Mouse (Mus musculus): ENCODE measurements around the gene Dnmt3b. TPM values are rescaled to one million over a fixed set of nuclear protein-coding genes. Genes with fewer than 3 reads are reported as not detected.
"Not testable (repeated sequence)": the region's sequence is repeated elsewhere in the genome, so short reads cannot be mapped to it uniquely, and the experiment has no call there.

Gene Dnmt3b
- polyA plus RNA-seq, 1 experiment from 2014 or later: 4.3 TPM

DNA sequence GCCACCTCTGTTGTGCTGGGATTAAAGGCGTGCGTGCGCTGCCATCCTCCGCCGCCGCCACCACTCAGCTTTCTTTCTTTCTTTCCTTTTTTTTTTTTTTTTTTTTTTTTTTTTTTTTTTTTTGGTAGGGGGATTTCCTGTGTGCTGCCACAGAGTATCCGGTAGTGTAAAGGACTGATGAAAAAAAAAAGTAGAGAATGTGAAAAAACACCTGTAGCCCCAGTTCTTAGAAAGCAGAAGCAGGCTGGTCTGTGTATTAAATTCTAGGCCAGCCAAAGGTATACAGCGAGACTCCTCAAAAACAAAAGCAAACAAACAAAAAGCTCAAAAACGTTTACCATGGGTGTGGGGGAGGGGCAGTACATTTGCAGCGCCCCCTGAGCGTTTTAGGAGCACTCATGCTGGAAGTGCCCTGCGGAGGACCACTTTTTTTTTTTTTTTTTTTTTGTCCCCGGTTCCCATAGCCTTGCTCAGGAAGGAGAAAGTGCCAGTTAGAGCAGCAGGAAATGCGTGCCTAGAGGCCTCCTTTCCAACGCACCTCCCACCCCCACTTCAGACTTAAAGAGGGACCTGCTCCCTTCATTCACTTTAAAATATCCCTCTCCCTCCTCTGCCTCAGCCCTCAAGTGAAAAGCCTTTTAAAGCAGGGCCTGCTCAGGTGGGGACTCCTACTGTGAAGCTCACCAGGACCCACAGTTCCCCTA lies 10.1 kb upstream of the Dnmt3b start:
- H3K4me2 ChIP-seq: no peak overlapping the region
- H3K27me3 ChIP-seq: peaks cover 3% of the 10 kb centered on the region; the same call in 1 of the 2 replicates
- no peak for ATAC-seq (ENCODE audit: insufficient read depth)
- H3K4me1 ChIP-seq (replicated peaks): no peaks in the 10 kb centered on the region
- no peaks in the 10 kb centered on the region for H3K9me3 ChIP-seq (replicated peaks)
- no peak overlapping the region for H3K4me3 ChIP-seq (replicated peaks)
- H3K27ac ChIP-seq (replicated peaks): no peak overlapping the region
- no peak overlapping the region for H3K9ac ChIP-seq
- no peaks in the 10 kb centered on the region for H3K36me3 ChIP-seq (replicated peaks)
- 26% methylated on average over 15 of the region's 15 CpGs for WGBS (ENCODE audit: insufficient replicate concordance)

DNA sequence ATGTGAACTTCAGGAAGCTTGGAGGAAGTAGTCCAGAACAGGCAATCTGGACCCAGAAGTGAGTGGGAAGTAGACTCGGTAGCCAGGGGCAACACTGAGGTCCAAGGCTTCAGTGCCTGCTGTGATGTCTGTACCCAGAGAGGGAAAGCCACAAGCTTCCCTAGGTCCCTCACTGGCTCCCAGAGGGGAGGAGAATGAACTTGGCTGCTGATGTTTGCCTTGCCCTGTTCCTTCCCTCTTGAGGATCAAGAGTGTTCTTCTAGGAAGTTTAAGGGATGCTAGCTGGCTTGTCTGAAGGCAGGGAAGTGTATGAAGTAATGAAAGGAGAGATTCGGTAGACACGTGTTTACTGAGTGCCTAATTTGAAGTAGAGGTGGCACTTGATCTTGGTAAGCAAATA lies 6.8 kb upstream of the Dnmt3b start:
- Histone ChIP-seq H3K27ac (replicated peaks) (no peak overlapping the region), H3K36me3 (replicated peaks) (no peaks in the 10 kb centered on the region), H3K9ac (no peak overlapping the region), H3K4me1 (replicated peaks) (no peaks in the 10 kb centered on the region), H3K4me2 (no peak overlapping the region), H3K27me3 (peaks cover 3% of the 10 kb centered on the region; the same call in 1 of the 2 replicates), H3K4me3 (replicated peaks) (no peak overlapping the region), H3K9me3 (replicated peaks) (no peaks in the 10 kb centered on the region)
- ATAC-seq (ENCODE audit: insufficient read depth): no peak
- WGBS (ENCODE audit: insufficient replicate concordance): 25% methylated on average over 3 of the region's 3 CpGs

DNA sequence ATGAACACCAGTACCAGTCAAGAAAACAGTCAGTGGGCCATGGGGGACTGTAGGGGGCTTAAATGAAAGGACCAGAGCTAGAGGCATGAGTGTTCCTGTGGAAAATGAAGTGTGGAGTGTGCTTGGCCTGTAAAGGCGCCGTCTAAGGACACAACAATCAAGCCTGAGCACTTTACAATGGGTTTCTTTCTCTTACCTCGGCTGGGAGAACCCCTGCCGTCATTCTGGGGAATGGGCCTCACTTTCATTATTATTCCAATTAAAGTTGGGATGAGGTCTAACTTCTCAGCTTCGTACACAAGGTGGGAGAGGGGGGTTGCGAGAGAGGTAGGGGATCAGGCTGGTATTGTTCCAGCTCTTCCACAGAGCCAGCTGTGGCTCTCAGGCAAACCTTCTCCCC lies 6.3 kb upstream of the Dnmt3b start:
- Histone ChIP-seq H3K9ac (no peak overlapping the region), H3K4me2 (no peak overlapping the region), H3K27ac (replicated peaks) (no peak overlapping the region), H3K4me1 (replicated peaks) (no peaks in the 10 kb centered on the region), H3K27me3 (peaks cover 5% of the 10 kb centered on the region), H3K4me3 (replicated peaks) (no peak overlapping the region), H3K9me3 (replicated peaks) (no peaks in the 10 kb centered on the region), H3K36me3 (replicated peaks) (no peaks in the 10 kb centered on the region)
- ATAC-seq (ENCODE audit: insufficient read depth): no peak
- 61% methylated on average over 6 of the region's 6 CpGs for WGBS (ENCODE audit: insufficient replicate concordance)

DNA sequence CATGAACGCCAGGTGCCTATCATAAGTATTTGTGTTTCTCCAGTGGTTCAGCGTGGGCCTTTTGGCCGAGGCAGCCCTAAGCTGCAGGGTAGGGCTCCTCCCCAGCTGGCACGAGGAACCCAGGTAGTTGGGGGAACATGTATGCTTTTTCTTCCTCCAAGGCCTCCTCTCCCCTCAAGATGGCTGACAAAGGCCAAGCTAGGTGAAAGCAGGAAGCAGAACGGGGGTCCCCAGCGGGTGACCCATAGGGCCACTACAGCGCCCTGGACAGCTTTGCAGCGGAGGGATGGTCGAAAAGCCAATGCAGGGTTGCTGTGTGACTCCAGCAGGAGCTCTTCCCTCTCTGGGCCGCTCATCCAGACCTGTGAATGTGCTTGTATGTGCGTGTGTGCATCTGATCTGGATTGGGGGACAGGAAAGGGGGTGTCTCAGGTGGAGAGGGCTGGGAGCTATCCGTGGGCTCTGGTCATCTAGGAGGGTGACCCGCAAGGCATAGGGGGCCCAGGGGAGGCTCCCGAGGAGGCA lies 415 bp upstream of the Dnmt3b start:
- Histone ChIP-seq H3K9me3 (replicated peaks) (no peaks in the 10 kb centered on the region), H3K27ac (replicated peaks) (no peak overlapping the region), H3K4me2 (peak overlapping the region; percentile 89), H3K27me3 (peaks cover 33% of the 10 kb centered on the region), H3K9ac (peak overlapping the region; percentile 57), H3K4me1 (replicated peaks) (peaks cover 26% of the 10 kb centered on the region), H3K4me3 (replicated peaks) (peak overlapping the region; percentile 69), H3K36me3 (replicated peaks) (no peaks in the 10 kb centered on the region)
- ATAC-seq (ENCODE audit: insufficient read depth): no peak
- WGBS (ENCODE audit: insufficient replicate concordance): 22% methylated on average over 14 of the region's 14 CpGs

DNA sequence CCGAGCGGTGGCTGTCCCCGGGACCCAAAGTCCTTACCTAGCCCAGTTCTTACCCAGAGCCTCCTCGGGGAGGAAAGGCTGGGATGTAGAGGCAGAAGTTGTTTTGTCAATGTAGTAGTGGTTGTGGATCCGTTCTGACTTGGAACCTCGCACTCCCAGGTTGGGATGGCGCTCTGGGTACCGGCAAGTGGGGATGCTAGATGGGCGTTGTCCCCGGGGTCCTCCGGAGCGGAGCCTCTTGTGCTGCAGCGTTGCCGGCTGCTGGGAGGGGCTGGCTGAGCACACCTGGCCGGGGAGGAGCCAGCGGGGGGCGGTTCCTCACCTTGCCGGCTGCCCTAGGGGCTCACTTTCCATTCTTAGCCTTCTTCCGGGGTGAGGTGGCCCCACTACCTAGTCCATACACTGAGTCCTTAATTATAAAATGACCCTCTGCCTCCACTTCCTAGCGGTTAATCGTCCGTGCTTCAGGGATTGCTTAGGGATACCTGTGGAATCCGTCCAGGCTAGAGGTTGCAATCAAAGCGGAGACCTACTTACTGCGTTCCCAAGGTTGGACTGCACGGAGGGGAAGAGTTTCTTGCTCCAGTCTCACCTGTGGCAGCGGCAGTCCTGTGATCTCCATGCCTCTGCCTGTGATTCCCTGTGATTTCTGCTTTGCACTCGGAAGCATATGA lies 901 bp downstream of the Dnmt3b start:
- WGBS (ENCODE audit: insufficient replicate concordance): 3% methylated on average over 28 of the region's 28 CpGs
- Histone ChIP-seq H3K4me3 (replicated peaks) (peak overlapping the region; percentile 69), H3K27ac (replicated peaks) (no peak overlapping the region), H3K4me2 (peak overlapping the region; percentile 89), H3K9me3 (replicated peaks) (no peaks in the 10 kb centered on the region), H3K9ac (peak overlapping the region; percentile 57), H3K4me1 (replicated peaks) (peaks cover 26% of the 10 kb centered on the region), H3K27me3 (peaks cover 33% of the 10 kb centered on the region), H3K36me3 (replicated peaks) (no peaks in the 10 kb centered on the region)
- ATAC-seq (ENCODE audit: insufficient read depth): peak; percentile 35; the same call in 1 of the 2 replicates

DNA sequence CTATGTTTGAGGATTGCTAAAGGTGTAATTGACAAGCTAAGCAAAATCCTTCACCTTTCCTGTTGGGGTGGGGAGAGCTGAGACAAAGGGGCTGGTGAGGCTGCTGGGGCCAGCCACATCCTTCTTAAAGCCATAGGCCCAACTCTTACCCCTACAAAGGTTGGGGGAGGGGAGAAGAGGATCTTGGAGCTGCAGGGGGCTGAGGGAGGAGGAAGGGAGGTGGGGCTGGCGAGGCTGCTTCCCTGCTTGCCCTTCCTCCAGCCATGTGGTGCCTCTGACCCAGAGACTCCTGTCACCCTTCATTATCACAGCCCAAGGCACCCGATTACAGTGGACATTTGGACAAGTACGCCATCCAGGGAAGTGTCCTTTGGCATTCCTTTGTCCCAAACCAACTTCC lies 2.4 kb downstream of the Dnmt3b start:
- WGBS (ENCODE audit: insufficient replicate concordance): 46% methylated on average over 3 of the region's 3 CpGs
- Histone ChIP-seq H3K4me1 (replicated peaks) (peaks cover 26% of the 10 kb centered on the region), H3K27ac (replicated peaks) (no peak overlapping the region), H3K36me3 (replicated peaks) (no peaks in the 10 kb centered on the region), H3K4me2 (no peak overlapping the region), H3K9ac (no peak overlapping the region), H3K27me3 (peaks cover 33% of the 10 kb centered on the region), H3K4me3 (replicated peaks) (no peak overlapping the region), H3K9me3 (replicated peaks) (no peaks in the 10 kb centered on the region)
- no peak for ATAC-seq (ENCODE audit: insufficient read depth)

DNA sequence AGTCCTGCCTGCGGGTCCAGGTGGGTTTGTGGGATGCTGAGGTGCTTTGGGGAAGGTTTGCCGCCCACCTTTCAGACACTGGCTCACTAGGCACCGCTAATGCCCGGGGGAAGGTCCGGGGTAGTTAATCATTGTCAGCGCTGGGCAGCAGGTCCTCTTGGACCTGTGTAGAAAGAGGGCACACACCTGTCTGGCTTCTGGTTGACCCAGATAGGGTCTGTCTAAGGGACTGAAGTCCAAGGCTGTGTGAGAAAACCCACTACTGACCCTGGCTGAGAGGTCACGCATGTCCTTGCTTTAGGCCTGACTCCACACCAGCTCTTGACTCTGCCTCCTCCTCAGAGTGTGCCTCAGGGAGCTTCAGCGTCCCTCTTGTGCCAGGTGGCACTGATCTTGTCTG lies 8.4 kb downstream of the Dnmt3b start:
- ATAC-seq (ENCODE audit: insufficient read depth): 0 out of 2 replicates have a peak, but pooled peaks have one; percentile 28
- WGBS (ENCODE audit: insufficient replicate concordance): 72% methylated on average over 8 of the region's 8 CpGs

DNA sequence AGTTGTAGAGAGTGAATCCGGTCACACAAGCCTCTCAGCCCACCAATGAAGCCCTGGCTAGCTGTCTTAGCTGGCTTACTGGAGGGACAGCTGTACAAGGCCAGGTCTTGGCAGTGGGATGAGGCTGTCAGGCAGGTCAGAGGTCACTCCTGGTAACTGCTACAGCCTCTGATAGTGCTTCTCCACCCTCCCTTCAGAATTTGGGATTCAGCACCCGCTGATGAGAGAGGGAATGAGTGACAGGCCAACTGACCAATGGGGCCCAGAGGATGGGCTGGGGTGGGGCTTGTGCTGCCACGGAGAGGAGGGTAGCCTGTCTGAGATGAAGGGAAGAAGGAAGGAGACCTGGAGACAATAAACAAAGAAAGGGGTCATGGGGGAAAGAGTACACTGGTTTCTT lies 11.4 kb downstream of the Dnmt3b start:
- no peak for ATAC-seq (ENCODE audit: insufficient read depth)
- H3K9me3 ChIP-seq (replicated peaks): no peaks in the 10 kb centered on the region
- no peak overlapping the region for H3K4me2 ChIP-seq
- H3K9ac ChIP-seq: no peak overlapping the region
- H3K27ac ChIP-seq (replicated peaks): no peak overlapping the region
- no peaks in the 10 kb centered on the region for H3K4me1 ChIP-seq (replicated peaks)
- no peaks in the 10 kb centered on the region; the same call in 1 of the 2 replicates for H3K36me3 ChIP-seq (replicated peaks)
- no peak overlapping the region for H3K4me3 ChIP-seq (replicated peaks)
- no peaks in the 10 kb centered on the region for H3K27me3 ChIP-seq
- 47% methylated on average over 3 of the region's 3 CpGs for WGBS (ENCODE audit: insufficient replicate concordance)

More for the DNA sequence above, 8.4 kb downstream of the Dnmt3b start:
- H3K9me3 ChIP-seq (replicated peaks); H3K9ac ChIP-seq; H3K27ac ChIP-seq (replicated peaks); H3K36me3 ChIP-seq (replicated peaks); H3K4me3 ChIP-seq (replicated peaks); H3K4me1 ChIP-seq (replicated peaks); H3K4me2 ChIP-seq; H3K27me3 ChIP-seq: not testable (repeated sequence)

DNA sequence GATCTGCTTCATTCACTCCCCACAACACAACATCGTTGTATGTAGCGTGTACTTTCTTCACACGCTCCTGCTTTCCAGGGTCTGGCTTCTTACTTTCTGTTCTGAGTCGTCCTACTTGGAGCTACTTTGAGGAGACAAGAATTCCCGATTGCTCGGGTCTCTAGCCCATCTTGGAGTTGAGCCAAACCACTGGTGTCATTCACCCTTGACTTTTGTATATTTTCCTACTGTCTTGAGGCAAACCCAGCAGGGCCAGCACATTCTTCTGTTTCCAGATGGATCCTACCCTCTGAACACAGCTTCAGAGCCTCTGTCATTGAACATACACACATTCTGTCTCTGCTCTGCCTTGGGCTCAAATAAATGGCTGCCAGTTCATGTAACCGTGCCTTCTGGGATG lies 16.2 kb downstream of the Dnmt3b start:
- H3K27ac ChIP-seq (replicated peaks): no peak overlapping the region
- no peak overlapping the region for H3K9ac ChIP-seq
- WGBS (ENCODE audit: insufficient replicate concordance): 71% methylated on average over 7 of the region's 7 CpGs
- H3K9me3 ChIP-seq (replicated peaks): no peaks in the 10 kb centered on the region
- no peak overlapping the region for H3K4me3 ChIP-seq (replicated peaks)
- ATAC-seq (ENCODE audit: insufficient read depth): no peak
- no peaks in the 10 kb centered on the region for H3K4me1 ChIP-seq (replicated peaks)
- H3K36me3 ChIP-seq (replicated peaks): no peaks in the 10 kb centered on the region; the same call in 1 of the 2 replicates
- H3K27me3 ChIP-seq: no peaks in the 10 kb centered on the region
- H3K4me2 ChIP-seq: no peak overlapping the region

DNA sequence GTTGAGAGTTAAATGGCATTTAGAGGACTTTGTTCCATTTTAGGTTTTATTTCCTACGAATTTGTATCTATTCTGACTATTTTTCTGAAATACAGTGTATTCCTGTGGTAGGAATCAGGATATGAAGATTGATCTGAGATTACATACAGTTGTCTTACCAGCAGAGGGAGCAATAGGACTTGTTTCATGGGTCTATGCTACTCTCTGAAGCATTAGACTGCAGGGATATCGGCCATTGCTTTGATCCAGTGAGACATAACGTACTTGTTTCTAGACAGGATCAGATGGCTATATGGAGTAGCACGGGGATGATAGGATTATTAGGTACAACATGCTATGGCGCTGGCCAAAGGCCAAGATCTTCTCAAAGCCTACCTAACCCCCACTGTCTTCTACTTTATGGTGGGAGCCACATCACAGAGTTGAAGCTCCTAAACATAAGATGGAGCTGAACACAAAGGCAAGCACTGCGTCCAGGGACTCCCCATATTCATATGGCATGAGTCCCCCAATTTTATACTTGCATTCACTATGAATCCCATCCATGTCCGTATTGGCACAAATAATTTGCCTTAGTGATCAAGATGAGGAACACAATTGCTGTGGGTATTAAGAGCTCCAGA lies 19.6 kb downstream of the Dnmt3b start:
- ATAC-seq (ENCODE audit: insufficient read depth): no peak
- no peak overlapping the region for H3K4me2 ChIP-seq
- H3K27me3 ChIP-seq: no peaks in the 10 kb centered on the region
- no peaks in the 10 kb centered on the region for H3K9me3 ChIP-seq (replicated peaks)
- H3K9ac ChIP-seq: no peak overlapping the region
- 50% methylated on average over 7 of the region's 7 CpGs for WGBS (ENCODE audit: insufficient replicate concordance)
- H3K4me3 ChIP-seq (replicated peaks): no peak overlapping the region
- no peaks in the 10 kb centered on the region for H3K36me3 ChIP-seq (replicated peaks)
- no peak overlapping the region for H3K27ac ChIP-seq (replicated peaks)
- no peaks in the 10 kb centered on the region for H3K4me1 ChIP-seq (replicated peaks)

DNA sequence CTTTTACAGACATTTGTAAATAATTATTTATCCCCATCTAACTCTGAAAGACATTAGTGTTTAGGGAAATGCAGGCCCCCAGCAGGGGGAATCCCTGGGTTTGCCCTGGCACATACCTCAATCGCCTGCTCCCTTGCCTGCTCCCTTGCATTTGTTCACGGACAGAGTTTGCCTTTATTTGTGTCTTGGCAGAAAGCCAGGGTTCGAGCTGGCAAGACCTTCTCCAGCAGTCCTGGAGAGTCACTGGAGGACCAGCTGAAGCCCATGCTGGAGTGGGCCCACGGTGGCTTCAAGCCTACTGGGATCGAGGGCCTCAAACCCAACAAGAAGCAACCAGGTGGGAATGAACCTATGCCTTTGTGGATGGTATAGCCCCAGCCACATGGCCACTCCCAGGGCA lies 20.9 kb downstream of the Dnmt3b start:
- Histone ChIP-seq H3K9ac (no peak overlapping the region), H3K4me1 (replicated peaks) (no peaks in the 10 kb centered on the region), H3K27ac (replicated peaks) (no peak overlapping the region), H3K27me3 (no peaks in the 10 kb centered on the region), H3K4me3 (replicated peaks) (no peak overlapping the region), H3K36me3 (replicated peaks) (no peaks in the 10 kb centered on the region), H3K4me2 (no peak overlapping the region), H3K9me3 (replicated peaks) (no peaks in the 10 kb centered on the region)
- WGBS (ENCODE audit: insufficient replicate concordance): 65% methylated on average over 5 of the region's 5 CpGs
- ATAC-seq (ENCODE audit: insufficient read depth): no peak
